Mouse (Mus musculus) G1E (cell line): ENCODE measurements around the gene Nell2. TPM values are rescaled to one million over a fixed set of nuclear protein-coding genes. Genes with fewer than 3 reads are reported as not detected.

Experiments used
- ATAC-seq: 2 replicates; pipeline ENCODE4 v1.8.0; 2016; ENCODE audit warnings: mild to moderate bottlenecking; ENCODE audit not compliant: insufficient number of reproducible peaks, poor library complexity, low FRiP score, severe bottlenecking; ENCODE audit errors: extremely low read depth
- DNase-seq: peaks from one replicate; pipeline ENCODE4 v3.0.0; 2012; ENCODE audit warnings: low spot score
- H3K27me3 ChIP-seq: 2 replicates; pipeline ENCODE4 v1.6.1; 2012; ENCODE audit warnings: mild to moderate bottlenecking, low read length, inconsistent platforms; ENCODE audit not compliant: insufficient read depth
- H3K36me3 ChIP-seq: replicated peaks from 2 replicates; pipeline ENCODE3; 2012; ENCODE audit warnings: mild to moderate bottlenecking, inconsistent platforms
- H3K4me1 ChIP-seq: 2 replicates; pipeline ENCODE4 v1.6.1; 2012; ENCODE audit warnings: low read depth, low read length, inconsistent platforms, mixed read lengths; ENCODE audit not compliant: insufficient read depth
- H3K4me3 ChIP-seq: 2 replicates; pipeline ENCODE4 v1.5.1; 2012; ENCODE audit warnings: low read depth, mild to moderate bottlenecking, inconsistent platforms, low read length, moderate library complexity, mixed read lengths
- H3K9me3 ChIP-seq: replicated peaks from 2 replicates; pipeline ENCODE4 v1.6.1; 2012; ENCODE audit warnings: inconsistent platforms
- CTCF ChIP-seq: IDR thresholded peaks from 2 replicates; pipeline ENCODE4 v1.5.1; 2012; ENCODE audit warnings: low read depth, low read length, inconsistent platforms, mixed read lengths
- GATA1 ChIP-seq: IDR thresholded peaks from 2 replicates; pipeline ENCODE4 v1.6.1; 2012; ENCODE audit warnings: borderline replicate concordance, low read length, inconsistent platforms, mixed read lengths
- GATA2 ChIP-seq: IDR thresholded peaks from 2 replicates; pipeline ENCODE4 v1.6.1; 2012; ENCODE audit warnings: low read depth, low read length, inconsistent platforms, borderline replicate concordance
- POLR2AphosphoS5 ChIP-seq: IDR thresholded peaks from 2 replicates; pipeline ENCODE4 v1.6.1; 2012; ENCODE audit warnings: low read depth, low read length, inconsistent platforms; ENCODE audit not compliant: insufficient replicate concordance
- TAL1 ChIP-seq: conservative IDR thresholded peaks from 2 replicates; pipeline ENCODE4 v1.6.1; 2012; ENCODE audit warnings: low read depth, low read length, inconsistent platforms, mixed read lengths
- polyA plus RNA-seq: library from polyadenylated mRNA; stranded (reverse); fragments of >175 nt; gene quantifications from 2 replicates; pipeline ENCODE4 v1.2.3, GENCODE M21; 2012
- total RNA-seq, 2 experiments: library from RNA; stranded (forward) in 1 of 2; stranded (reverse) in 1 of 2; fragments of 200-1000 nt in 1 of 2; fragments of >200 nt in 1 of 2; fragmentation: Nextera tagmentation in 1 of 2; gene quantifications; 2 replicates each; pipeline ENCODE4 v1.2.3; 2014 to 2017

Gene Nell2
- total and polyA plus RNA-seq, 3 experiments: 0.05 TPM; not detected in 2

- no peaks in the 10 kb centered on the region for H3K36me3 ChIP-seq
- no peak for TF ChIP-seq CTCF
- TF ChIP-seq GATA1: no peak
- no peak for TF ChIP-seq POLR2AphosphoS5
- no peak for TF ChIP-seq GATA2
- TF ChIP-seq TAL1: no peak
- H3K9me3 ChIP-seq: peaks cover 20% of the 10 kb centered on the region
- H3K4me3 ChIP-seq: no peak overlapping the region
- DNase-seq (no peak), ATAC-seq (no peak)
- no peaks in the 10 kb centered on the region for H3K27me3 ChIP-seq
- no peaks in the 10 kb centered on the region for H3K4me1 ChIP-seq
Measured at GRCm38 (mm10) chr15:95388950-95389349, 139.4 kb downstream of the Nell2 start.

DNA sequence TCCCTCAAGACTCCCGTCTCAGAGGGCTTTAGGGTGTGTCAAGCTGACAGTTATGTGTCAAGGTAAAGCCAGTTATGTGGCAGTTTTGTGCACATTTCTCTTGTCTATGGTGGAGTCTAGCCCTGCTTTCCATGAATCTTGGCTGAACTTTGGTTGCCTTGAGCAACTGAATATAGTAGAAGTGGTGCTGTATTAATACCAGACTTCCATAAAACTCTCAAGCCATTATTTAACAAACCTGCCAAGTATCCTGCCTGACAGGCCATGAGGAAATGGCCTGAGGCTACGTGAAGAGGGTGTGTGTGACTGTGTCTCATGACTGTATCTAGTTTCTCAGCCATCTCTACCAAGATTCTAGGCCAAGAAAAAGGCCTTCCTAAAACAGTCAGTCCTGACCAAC, 147.5 kb downstream of the Nell2 start:
- no peak for DNase-seq
- H3K4me1 ChIP-seq: no peaks in the 10 kb centered on the region
- H3K36me3 ChIP-seq: no peaks in the 10 kb centered on the region
- peaks cover 15% of the 10 kb centered on the region for H3K9me3 ChIP-seq
- TF ChIP-seq CTCF (no peak), TAL1 (no peak), POLR2AphosphoS5 (no peak), GATA1 (no peak), GATA2 (no peak)
- H3K27me3 ChIP-seq: no peaks in the 10 kb centered on the region
- no peak overlapping the region for H3K4me3 ChIP-seq
- no peak for ATAC-seq

DNA sequence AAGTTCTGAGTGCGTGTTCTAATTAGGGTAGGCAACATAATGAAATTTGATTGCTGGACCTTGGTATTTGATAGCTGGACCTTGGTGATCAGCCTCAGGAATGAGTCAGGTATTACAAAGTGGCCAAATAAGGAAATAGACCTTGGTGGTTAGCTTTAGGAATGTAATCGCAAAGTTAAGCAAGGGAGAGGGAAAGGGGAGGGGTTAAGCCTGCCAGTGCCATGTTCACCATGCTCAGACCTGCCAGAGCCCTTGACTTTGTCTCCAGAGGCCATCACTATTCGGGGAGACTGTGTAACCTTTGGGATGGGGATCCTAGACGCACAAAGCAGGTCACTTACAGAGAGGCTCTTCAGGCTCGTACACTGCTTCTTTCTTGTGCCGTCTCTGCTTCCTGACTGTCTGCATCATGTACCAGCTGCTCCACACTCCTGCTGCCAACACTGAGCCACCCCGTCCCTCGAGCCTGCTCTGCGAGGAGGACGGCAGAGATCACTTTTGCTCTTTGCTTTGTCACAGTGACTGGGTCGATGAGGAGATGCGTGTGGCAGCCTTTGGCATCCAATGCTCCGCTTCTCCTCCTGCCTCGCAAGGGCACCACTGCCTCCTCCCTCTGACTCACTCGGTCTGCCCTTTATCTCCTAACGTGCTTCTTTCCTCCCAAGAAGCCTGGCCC, 157.5 kb downstream of the Nell2 start:
- Histone ChIP-seq H3K36me3 (no peaks in the 10 kb centered on the region), H3K9me3 (peaks cover 24% of the 10 kb centered on the region), H3K27me3 (no peaks in the 10 kb centered on the region), H3K4me3 (no peak overlapping the region), H3K4me1 (no peaks in the 10 kb centered on the region)
- ATAC-seq (no peak), DNase-seq (no peak)
- no peak for TF ChIP-seq GATA1
- TF ChIP-seq TAL1: no peak
- TF ChIP-seq GATA2: no peak
- no peak for TF ChIP-seq POLR2AphosphoS5
- TF ChIP-seq CTCF: no peak

- H3K4me1 ChIP-seq: no peaks in the 10 kb centered on the region
- H3K36me3 ChIP-seq: no peaks in the 10 kb centered on the region
- DNase-seq (no peak), ATAC-seq (no peak)
- no peak overlapping the region for H3K4me3 ChIP-seq
- H3K9me3 ChIP-seq: peaks cover 28% of the 10 kb centered on the region
- TF ChIP-seq TAL1 (no peak), POLR2AphosphoS5 (no peak), GATA2 (no peak), CTCF (no peak), GATA1 (no peak)
- no peaks in the 10 kb centered on the region for H3K27me3 ChIP-seq
Measured at GRCm38 (mm10) chr15:95368185-95368584, 160.2 kb downstream of the Nell2 start.

DNA sequence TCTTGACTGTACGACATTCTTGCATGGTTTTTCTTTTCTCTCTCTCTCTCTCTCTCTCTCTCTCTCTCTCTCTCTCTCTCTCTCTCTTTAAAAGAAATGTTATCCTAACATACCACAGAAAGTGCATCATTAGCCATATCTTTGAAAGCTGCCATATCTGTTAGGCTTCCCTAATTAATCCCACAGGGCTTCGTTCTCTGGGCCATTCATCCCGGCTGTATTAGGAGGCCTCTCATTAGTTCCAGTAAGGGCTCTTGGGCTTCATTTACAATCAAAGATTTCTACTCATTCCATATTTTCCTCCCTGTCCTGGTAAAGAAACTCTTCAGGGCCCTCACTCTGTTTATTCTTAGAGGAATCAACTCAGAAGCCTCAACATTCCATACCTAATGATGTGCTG, 161.9 kb downstream of the Nell2 start:
- no peak overlapping the region for H3K4me3 ChIP-seq
- peaks cover 26% of the 10 kb centered on the region for H3K9me3 ChIP-seq
- no peak for TF ChIP-seq TAL1
- TF ChIP-seq GATA2: no peak
- no peak for TF ChIP-seq POLR2AphosphoS5
- no peak for TF ChIP-seq GATA1
- TF ChIP-seq CTCF: no peak
- no peaks in the 10 kb centered on the region for H3K36me3 ChIP-seq
- no peaks in the 10 kb centered on the region for H3K27me3 ChIP-seq
- no peaks in the 10 kb centered on the region for H3K4me1 ChIP-seq
- no peak for ATAC-seq
- DNase-seq: no peak

GRCm38 (mm10) chr15:95354806-95355205, 173.6 kb downstream of the Nell2 start:
- ATAC-seq (no peak), DNase-seq (no peak)
- no peaks in the 10 kb centered on the region for H3K4me1 ChIP-seq
- no peaks in the 10 kb centered on the region for H3K36me3 ChIP-seq
- H3K4me3 ChIP-seq: no peak overlapping the region
- no peaks in the 10 kb centered on the region for H3K27me3 ChIP-seq
- peaks cover 23% of the 10 kb centered on the region for H3K9me3 ChIP-seq
- TF ChIP-seq GATA1: no peak
- TF ChIP-seq TAL1: no peak
- TF ChIP-seq GATA2: no peak
- TF ChIP-seq POLR2AphosphoS5: no peak
- no peak for TF ChIP-seq CTCF
